Mouse (Mus musculus) spleen, postnatal 10 days (tissue): ENCODE data around the gene Tmem8.
A peak's percentile ranks its signal among the peaks of the same experiment; 100 is the strongest.

Experiments
- DNase-seq, 2 experiments: peaks; one replicate each; pipeline ENCODE4 v3.0.0; 2021 to 2022; ENCODE audit warnings: low spot score in 2 of 2

The Tmem8 gene

DNA sequence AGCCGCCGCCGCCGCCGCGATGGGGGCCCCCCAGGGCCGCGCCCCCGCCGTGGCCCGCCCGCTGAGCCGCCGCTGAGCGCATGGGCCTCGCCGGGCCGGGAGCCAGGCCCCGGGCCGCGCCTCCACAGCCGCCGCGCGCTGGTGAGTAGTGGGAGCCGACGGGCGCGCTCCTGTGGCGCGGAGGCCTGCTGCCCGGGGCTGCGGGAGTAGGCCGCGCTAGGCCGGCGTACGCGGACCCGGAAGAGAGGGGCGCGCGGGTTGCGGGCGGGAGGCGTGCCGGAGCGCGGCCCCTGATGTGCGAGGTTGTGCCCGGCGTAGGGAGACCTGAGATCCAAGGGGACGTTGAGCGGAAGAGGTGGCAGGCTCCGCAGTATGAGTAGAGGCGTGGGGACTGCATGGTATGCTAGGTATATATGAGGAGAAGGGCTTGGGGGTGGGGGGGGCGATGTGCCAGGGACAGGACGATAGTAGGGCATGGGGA is 25.8 kb downstream of the Tmem8 start:
- DNase-seq = peak in 1 of 2 experiments; percentile 62

DNA sequence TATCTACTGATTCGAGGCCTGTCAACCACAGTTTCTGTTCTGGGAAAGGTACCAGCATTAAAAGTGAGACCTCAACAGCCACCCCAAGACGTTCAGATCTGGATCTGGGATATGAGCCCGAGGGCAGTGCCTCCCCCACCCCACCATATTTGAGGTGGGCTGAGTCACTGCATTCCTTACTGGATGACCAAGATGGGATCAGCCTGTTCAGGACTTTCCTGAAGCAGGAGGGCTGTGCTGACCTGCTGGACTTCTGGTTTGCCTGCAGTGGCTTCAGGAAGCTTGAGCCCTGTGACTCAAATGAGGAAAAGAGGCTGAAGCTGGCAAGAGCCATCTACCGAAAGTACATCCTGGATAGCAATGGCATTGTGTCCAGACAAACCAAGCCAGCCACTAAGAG is 29.7 kb downstream of the Tmem8 start:
- DNase-seq = no peak

DNA sequence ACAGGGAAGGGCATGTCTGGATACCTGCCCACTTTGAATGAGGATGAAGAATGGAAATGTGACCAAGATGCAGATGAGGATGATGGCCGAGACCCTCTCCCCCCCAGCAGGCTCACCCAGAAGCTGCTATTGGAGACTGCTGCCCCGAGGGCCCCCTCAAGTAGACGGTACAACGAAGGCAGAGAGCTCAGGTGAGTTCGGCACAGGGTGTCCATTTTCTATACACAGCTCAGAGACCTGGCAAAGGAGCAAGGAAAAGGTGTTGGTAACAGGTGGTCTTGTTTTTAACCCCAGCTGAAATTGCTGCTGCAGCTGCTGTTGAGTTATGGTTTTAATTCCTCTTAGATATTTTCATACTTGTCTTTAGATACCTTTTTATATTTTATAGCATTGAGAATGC is 30.3 kb downstream of the Tmem8 start:
- no peak for DNase-seq

DNA sequence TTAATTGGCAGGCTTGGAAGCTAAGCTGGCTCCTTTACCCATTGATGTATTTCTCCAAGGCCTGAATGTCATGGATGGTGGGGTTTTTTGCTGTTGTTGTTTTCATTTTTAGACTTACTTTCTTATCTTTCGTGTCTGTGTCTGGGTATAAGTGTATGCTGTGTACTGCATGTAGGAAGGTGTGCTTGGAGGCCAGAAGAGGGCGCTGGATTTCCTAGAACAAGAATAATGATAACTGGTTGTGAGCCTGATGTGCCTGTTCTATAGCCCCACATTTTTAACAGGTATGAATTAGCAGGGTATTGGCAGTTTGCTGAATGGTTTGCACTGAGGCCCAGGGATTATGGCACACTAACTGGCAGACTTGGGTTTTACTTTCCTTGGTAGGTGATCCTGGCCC is 36.0 kb downstream of the Tmem8 start:
- no peak for DNase-seq

DNA sequence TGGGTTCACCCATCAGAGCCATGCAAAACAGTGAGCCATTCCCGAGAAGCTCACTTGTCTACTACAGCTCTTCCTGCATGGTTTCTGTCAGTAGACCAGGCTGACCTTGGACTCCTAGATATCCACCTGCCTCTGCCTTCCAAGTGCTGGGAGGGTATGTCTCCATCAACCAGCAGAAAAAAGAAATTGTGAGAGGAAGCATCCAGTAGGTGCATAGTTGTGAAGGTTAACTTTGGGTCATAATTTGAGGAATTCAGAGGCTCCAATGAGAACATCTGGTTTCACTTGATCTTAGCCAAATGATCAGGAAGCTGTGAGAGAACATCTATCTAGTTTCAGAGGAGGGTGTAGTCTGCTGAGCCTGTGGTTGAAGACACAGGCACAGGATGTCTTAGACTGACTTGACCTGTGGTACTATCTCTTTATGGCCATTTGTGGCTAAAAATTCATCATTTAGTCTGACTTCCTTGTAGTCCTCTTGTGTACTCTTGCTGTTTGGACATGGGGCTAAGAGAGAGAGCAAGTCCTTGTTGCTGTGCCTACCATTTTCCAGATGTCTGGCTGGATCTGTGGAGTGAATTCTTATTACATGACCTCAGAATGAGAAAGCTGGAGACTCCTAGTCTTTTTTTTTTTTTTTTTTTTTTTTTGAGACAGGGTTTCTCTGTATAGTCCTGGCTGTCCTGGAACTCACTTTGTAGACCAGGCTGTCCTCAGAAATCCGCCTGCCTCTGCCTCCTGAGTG is 39.0 kb downstream of the Tmem8 start:
- DNase-seq = no peak

DNA sequence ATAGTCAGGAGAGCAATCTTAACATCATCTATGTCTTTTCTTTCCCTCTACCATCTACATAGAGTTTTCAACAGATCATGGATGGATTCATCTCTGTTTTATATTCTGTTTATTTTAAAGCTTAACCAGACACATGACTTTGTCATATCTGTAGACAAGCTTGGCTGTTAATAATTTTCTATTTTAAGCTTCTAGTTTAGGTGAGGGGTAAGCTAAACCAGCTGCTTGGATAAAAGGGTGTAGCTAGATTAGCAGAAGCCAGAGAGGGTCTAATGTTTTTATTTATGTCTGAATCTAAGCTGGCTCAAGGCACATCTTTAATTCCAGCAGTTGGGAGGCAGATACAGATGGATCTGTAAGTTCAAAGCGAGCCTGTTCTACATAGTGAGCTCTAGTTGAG is 49.6 kb downstream of the Tmem8 start:
- no peak for DNase-seq

DNA sequence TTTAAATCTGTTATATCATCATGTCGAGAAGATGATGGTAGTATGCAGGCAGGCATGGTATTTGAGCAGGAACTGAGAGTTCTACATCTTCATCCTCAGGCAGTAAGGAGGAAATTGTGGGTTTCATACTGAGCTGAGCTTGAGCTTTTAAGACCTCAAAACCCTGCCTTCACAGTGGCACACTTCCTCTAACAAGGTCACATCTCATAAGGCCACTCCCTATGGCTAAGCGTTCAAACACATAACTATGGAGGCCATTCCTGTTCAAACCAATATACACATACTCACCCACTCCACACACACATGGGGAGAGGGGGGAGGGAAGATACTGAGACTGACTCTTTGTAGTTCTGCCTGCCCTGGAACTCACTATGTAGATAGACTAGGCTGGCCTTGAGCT is 54.9 kb downstream of the Tmem8 start:
- DNase-seq = peak; percentile 14 to 32
